ENCODE assay signal across 18 mouse cellular contexts in genomic region chr7:125948973-125949372, GRCm38 (mm10).
"Had no signal": no experiment of that assay in that cellular context is flagged by ENCODE, and none has a peak within 500 bp of the region (broad histone marks: within the 10 kb centered on the region; RNA-seq: fewer than 3 reads in every experiment).

No protein-coding gene starts in this region.

- H3K36me3 ChIP-seq: midbrain, embryonic 10.5 days; midbrain, embryonic 13.5 days; midbrain, embryonic 15.5 days; neural tube, embryonic 13.5 days; neural tube, embryonic 15.5 days had no signal

- H3K4me2 ChIP-seq: lung, embryonic 14.5 days; midbrain, embryonic 13.5 days; midbrain, embryonic 15.5 days; neural tube, embryonic 13.5 days; neural tube, embryonic 15.5 days had no signal

- H3K4me3 ChIP-seq: midbrain, embryonic 10.5 days; midbrain, embryonic 13.5 days; midbrain, embryonic 15.5 days; myocyte; neural tube, embryonic 13.5 days; neural tube, embryonic 15.5 days had no signal

- ATAC-seq: midbrain, embryonic 13.5 days; midbrain, embryonic 15.5 days had no signal

- H3K27ac ChIP-seq: midbrain, embryonic 10.5 days; midbrain, embryonic 13.5 days; midbrain, embryonic 15.5 days; neural tube, embryonic 13.5 days; neural tube, embryonic 15.5 days had no signal

- H3K27me3 ChIP-seq: midbrain, embryonic 15.5 days; neural tube, embryonic 13.5 days; neural tube, embryonic 15.5 days had no signal

- H3K9ac ChIP-seq: lung, embryonic 14.5 days; midbrain, embryonic 13.5 days; midbrain, embryonic 15.5 days; neural tube, embryonic 13.5 days; neural tube, embryonic 15.5 days had no signal

- H3K4me1 ChIP-seq: midbrain, embryonic 15.5 days had no signal

- H3K9me3 ChIP-seq: midbrain, embryonic 10.5 days; midbrain, embryonic 13.5 days; midbrain, embryonic 15.5 days; neural tube, embryonic 13.5 days; neural tube, embryonic 15.5 days had no signal

- DNase-seq: lung, adult 18-20 months; lung, embryonic 14.5 days; lung, postnatal 10 days; lung, postnatal 4 days; retina, postnatal 1 day; right cerebral cortex, adult 18-20 months; right cerebral cortex, postnatal 25 days; right cerebral cortex, postnatal 4 days; spleen, adult 18-20 months; thymus, adult 18-20 months; thymus, postnatal 14 days; thymus, postnatal 36 days had no signal
